Mouse (Mus musculus): ENCODE measurements around the gene Rad1.

GRCm38 (mm10) chr15:10525896-10526295 is 40.1 kb downstream of the Rad1 start:
- TF ChIP-seq CTCF (conservative IDR thresholded peaks at IDR 0.05; ENCODE audit: insufficient read depth, insufficient read length, low read depth, low read length), result no peak
- no peak for TF ChIP-seq POLR2A (IDR thresholded peaks at IDR 0.05; ENCODE audit: low read depth, low read length)

Measured in kidney, adult 2 months (tissue).